Mouse (Mus musculus): Measurements from ENCODE around the gene Etv6.

DNA sequence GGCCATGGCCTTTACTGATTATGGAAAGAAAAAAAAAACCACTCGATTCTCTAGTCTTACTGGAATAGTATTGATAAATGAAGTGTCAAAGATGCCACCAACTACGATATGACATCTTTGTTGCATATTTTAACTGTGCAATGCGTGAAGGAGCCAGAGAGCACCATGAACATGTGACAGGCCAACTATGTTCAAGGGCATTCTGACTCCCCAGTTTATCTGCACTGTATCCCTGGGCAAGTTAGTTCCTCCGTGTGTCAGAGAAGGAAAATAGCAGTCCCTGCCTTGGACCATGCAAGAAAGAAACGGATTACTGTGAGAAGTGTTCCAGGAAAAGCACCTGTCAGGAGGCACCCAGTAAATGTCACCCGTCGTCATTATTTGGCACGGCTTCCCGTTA, 203.0 kb downstream of the Etv6 start:
- TF ChIP-seq CTCF (conservative IDR thresholded peaks at IDR 0.05; ENCODE audit: insufficient read depth, insufficient read length, low read depth, low read length): no peak
- TF ChIP-seq POLR2A (IDR thresholded peaks at IDR 0.05; ENCODE audit: low read depth, low read length): no peak

Measured in kidney, adult 2 months (tissue).